Mouse (Mus musculus): ENCODE measurements at regions not wholly inside any gene's neighbourhood (a gene's known extent, or its start where the extent isn't known, plus 50 kb on each side); places are given as distances from the start of the nearest gene placed in this dataset.

DNA sequence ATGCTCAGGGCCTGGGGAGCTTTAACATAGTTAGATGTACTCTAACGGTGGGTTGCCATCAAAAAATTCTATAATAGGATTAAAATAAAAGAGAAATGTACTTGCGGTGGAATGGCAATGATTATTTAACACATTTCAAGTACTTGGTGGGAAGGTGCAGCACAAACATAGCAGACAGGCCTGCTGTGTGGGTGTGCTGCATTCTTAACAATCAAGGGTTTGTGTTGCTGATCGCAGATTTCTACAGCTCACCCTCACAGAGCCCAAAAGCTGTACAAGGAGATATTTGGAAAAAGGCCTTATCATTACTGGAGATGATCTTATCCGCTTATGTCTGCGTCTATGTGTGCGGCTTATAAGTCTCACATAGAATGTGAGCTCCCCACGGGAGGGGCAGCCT lies 281.2 kb downstream of the Olfm4 start:
- TF ChIP-seq CTCF (IDR thresholded peaks at IDR 0.05; ENCODE audit: low read depth, low read length) (no peak), GATA2 (IDR thresholded peaks at IDR 0.05; ENCODE audit: borderline replicate concordance, low read depth, low read length) (no peak), TAL1 (conservative IDR thresholded peaks at IDR 0.05; ENCODE audit: low read depth, low read length) (no peak), GATA1 (IDR thresholded peaks at IDR 0.05; ENCODE audit: borderline replicate concordance, low read length) (no peak), POLR2AphosphoS5 (IDR thresholded peaks at IDR 0.05; ENCODE audit: insufficient replicate concordance, low read depth, low read length) (no peak)
